Mouse (Mus musculus): Measurements from ENCODE around the gene Gm8765. TPM values are rescaled to one million over a fixed set of nuclear protein-coding genes. Genes with fewer than 3 reads are reported as not detected.

The Gm8765 gene
- not detected for polyA plus RNA-seq (2014; fragmentation: Illumina TruSeq; extraction: RNeasy Lipid Tissue Mini Kit (QIAGEN cat#74804); ENCODE audit: low read depth, low replicate concordance)

DNA sequence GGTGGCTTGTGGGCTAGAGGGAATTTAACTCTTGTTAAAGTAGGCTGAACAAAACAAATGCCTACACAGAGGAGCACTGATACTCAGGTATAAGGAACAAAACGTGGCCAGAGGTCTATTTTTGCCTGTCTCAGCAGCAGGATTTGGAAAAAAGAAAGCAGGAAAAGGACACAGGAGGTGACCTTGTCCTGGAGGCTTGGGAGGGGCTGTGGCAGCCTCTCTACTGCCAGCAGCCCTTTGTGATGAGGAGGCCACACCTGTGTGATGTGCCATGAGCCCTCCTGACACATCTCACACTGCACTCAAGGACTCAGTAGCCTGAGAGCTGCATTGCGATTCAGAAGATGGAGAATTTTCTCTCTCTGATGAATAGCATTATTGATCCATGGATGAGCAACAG is at the start of gene Gm8765:
Gene Gm8765 (plus strand): TSS at position 301 of the 400 bp plus-strand sequence.

Other genes starting within 250 kb of the Gm8765 start
- not detected for gene Nutm2, start 231.0 kb upstream of the Gm8765 start, polyA plus RNA-seq (2014; fragmentation: Illumina TruSeq; extraction: RNeasy Lipid Tissue Mini Kit (QIAGEN cat#74804); ENCODE audit: low read depth, low replicate concordance)
- gene Gm904, start 55.1 kb upstream of the Gm8765 start, polyA plus RNA-seq (2014; fragmentation: Illumina TruSeq; extraction: RNeasy Lipid Tissue Mini Kit (QIAGEN cat#74804); ENCODE audit: low read depth, low replicate concordance), result not detected

All from liver, adult 10 weeks (tissue).